Mouse (Mus musculus) adrenal gland, adult (tissue): ENCODE data around the gene Tbcel.

ENCODE experiments used
- DNase-seq, 2 experiments: peaks; one replicate each; pipeline ENCODE4 v3.0.0; 2022 to 2023; ENCODE audit warnings: low spot score in 1 of 2; ENCODE audit not compliant: inconsistent age in 2 of 2

The Tbcel gene

GRCm38 (mm10) chr9:42486913-42487312 lies 20.7 kb downstream of the Tbcel start:
- DNase-seq = peak in 1 of 2 experiments; percentile 45

- peak; percentile 15 to 72 for DNase-seq
Observed at GRCm38 (mm10) chr9:42484667-42485066, 22.9 kb downstream of the Tbcel start.

DNA sequence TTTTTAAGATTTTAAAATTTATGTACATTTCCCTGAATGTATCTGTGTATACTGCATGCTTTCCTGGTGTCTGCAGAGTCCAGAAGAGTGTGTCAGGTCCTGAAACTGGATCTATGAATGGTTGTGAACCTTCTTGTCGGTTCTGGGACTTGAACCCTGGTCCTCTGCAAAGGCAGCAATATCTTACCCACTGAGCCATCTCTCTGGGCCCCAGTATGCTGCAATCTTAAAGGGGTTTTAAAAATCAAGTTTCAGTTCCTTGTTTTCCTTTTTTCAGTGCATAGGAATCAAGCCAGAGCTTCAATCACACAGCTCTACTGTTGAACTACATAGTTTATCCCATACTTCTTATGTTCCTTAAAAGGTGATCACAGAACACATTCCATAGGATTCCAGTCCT lies 24.7 kb downstream of the Tbcel start:
- no peak for DNase-seq

DNA sequence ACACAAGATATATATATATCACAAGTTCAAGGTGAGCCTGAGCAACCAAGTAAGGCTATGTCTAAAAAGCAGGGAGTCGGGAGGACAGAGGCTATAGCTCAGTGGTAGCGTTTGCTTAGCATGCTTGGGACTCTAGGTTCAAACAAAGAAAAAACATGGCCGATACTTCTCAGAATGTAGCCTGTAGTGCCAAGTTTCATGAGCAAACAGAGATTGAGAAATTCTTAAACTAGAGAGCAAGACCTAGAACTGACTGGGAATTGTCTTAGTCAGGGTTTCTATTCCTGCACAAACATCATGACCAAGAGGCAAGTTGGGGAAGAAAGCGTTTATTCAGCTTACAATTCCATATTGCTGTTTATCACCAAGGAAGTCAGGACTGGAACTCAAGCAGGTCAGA lies 31.4 kb downstream of the Tbcel start:
- no peak for DNase-seq

GRCm38 (mm10) chr9:42474244-42474643 lies 33.4 kb downstream of the Tbcel start:
- DNase-seq = no peak

GRCm38 (mm10) chr9:42471921-42472747 lies 35.5 kb downstream of the Tbcel start:
- DNase-seq = peak; percentile 95 to 97

DNA sequence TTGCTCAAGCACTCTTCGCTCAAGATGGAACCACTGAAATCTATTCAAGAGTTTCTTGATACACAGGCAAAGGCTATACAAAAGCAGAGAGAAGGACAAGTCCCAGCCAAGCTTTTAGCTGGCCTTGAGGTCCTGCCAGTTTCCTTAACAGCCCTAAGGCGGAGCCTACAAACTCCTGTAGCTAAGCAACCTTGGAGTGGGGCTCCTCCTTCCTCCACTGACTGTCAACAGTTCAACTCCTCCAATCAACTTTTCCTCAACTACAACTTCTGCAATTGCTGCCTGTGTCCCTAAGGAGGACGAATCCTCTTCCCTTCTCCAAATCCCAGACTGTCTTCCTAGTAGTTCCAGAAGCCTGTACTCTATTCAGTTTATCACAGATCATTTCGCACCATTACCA lies 36.4 kb downstream of the Tbcel start:
- peak; percentile 80 to 91 for DNase-seq

GRCm38 (mm10) chr9:42469323-42469722 lies 38.3 kb downstream of the Tbcel start:
- no peak for DNase-seq

DNA sequence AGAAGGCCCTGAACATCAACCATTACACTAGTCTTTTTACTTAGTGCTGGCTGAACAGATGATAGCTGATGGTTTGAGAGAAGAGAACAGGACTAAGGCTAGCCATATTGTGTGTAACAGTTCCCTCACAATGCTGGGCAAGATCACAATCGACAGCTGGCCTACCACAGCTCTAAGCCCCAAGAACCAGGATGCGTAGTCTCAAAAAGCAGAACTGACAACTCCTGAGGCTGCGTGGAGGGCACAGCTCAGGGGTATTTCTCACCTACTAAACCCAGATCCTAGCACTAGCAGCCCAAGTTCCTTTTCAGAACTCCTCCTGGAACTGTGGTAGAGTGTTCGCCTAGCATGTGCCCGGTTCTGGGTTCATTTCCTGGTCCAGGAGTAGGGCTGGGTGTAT lies 39.2 kb downstream of the Tbcel start:
- peak in 1 of 2 experiments; percentile 15 for DNase-seq

DNA sequence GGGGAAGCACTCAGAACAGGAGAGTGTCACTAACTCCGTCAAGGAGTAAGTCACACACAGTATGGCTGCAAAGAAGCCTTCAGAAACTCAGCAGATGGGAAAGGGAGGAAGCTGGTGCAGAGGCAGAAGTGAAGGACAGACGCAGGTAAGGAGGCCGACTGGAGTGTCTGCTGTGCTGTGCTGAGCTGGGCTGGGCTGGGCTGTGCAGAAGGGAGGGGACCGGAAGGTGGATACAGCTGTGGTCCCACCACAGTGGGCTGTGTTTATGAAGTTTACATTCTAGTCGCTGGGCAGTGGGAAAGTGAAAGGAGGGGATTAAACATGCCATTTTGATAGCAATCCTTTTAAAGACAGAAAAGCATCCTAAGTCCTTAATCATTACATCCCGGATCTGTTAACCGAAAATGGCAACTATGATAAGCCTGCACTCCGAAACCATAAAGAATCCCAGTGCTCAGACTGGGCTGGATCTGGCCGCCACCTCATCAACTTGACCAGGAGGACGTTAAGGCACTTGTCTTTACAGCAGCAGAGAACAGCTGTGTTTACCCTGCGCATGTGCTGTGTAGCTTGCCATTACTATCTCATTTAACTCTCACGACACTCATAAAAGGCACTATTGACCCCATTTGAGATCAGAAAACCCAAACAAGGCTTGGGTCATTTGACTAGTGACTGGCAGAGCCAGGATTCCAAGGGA lies 40.3 kb downstream of the Tbcel start:
- peak in 1 of 2 experiments; percentile 27 for DNase-seq

DNA sequence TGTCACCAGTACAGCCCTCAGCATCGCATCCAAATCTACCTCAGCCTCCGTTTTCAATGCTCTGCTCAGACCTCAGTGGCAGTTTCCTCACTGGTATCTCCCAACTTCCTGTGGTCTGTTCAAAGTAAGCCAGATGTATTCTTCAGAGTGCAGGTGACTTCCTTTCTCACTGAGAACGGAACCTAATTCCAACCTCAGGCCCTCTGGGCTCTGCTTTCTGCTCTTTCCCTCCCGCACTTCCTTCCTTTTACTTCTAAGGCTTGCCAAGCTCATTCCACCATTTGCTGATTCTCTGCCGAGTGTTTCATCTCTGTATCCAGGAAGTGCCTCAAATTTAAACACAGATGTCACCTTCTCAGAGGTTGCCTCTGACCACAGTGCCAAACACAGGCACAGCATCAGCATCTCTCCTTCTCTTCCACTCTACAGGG lies 41.9 kb downstream of the Tbcel start:
- peak in 1 of 2 experiments; percentile 32 for DNase-seq

DNA sequence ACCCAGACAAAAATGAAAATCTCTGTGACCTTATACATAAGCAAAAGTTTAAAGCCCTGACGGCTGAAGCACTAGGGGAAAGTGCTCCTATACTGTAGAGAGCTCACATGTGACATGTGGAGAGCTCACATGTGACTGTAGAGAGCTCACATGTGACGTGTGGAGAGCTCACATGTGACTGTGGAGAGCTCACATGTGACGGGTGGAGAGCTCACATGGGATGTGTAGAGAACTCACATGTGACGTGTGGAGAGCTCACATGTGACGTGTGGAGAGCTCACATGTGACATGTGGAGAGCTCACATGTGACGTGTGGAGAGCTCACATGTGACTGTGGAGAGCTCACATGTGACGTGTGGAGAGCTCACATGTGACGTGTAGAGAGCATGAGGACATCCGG lies 43.4 kb downstream of the Tbcel start:
- DNase-seq = peak in 1 of 2 experiments; percentile 35

DNA sequence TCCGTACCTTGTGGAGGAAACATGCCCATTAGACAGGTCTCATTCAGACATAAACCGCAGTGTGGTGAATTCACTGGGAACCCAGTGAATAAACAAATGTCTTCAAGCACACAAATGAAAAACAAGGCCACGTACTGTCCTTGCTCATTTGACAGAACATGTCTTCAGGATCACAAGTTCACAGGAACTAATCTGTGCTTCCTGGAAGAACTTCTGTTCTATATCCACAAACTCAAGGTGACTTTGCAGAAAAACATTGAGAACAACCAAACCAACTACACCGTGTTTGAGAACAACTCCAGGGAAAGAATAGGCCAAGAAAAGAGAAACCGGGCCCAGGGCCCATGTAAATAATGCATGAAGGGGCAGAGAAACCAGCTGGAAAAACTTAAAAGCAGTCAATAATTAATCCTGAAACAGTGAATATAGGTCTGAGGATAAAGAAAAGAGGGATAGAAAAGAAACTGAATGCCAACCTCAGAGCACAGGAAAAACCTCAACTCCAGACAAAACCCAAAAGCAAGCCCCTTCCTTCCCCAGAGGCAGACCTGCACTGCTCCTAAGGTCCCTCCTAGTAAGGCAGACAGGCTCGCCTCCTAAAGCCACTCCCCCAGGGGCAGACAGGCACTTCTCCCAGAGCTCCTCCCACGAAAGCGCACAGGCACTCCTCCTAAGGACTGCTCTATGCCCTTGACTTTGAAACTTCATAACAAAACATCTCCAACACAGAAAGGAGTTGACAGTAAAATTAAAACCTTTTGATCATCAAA lies 44.2 kb downstream of the Tbcel start:
- peak; percentile 82 to 91 for DNase-seq

DNA sequence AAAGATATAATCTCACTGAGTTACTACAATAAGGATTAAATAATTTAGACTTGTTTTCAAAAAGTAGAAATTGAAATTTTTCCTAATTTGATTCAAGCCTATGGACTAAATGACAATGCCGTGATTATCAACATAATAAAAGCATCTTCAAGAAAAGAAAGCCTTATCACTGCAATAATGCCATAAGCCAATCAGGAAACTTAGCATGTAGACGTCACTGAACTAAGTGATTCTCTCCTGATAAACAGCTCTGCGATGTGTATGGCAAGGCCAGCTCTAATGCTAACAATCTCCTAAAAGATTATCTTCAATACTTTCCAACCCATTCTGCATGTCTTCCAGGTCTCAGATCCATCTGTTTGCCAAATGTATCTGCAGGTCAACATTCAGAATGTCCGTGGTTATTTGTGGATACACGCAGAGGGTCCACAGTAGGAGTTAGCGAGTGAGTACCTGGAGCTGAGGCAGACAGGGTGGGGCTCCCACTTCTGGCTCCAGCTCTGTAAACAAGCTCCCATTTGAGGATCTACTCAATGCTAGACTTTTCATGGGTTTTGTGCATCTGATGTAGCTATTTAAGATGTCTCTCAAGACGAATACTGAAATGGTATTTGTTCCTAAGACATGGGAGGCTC lies 44.9 kb downstream of the Tbcel start:
- DNase-seq = peak in 1 of 2 experiments; percentile 38

- peak; percentile 58 to 85 for DNase-seq
Observed at GRCm38 (mm10) chr9:42461390-42462108, 46.1 kb downstream of the Tbcel start.

DNA sequence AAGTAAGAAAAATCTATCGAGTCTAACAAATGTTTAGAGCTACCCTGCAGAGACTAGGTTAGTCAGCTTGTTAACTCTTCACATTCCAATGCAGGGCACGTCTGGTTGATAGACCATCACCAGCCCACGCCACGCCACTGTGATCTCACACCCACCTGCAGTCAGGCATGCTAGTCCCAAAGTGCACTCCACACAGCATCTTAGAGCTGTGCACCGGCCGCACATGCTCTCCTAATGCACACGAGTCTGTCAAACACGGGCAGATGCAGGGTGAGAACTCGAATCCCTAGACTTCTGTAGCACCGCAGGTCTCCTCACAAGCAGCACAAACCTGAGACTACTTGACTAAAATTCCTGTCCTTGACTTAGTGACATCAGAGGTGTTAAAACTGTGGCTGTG lies 47.3 kb downstream of the Tbcel start:
- DNase-seq = no peak

GRCm38 (mm10) chr9:42459736-42460135 lies 47.9 kb downstream of the Tbcel start:
- peak in 1 of 2 experiments; percentile 52 for DNase-seq

DNA sequence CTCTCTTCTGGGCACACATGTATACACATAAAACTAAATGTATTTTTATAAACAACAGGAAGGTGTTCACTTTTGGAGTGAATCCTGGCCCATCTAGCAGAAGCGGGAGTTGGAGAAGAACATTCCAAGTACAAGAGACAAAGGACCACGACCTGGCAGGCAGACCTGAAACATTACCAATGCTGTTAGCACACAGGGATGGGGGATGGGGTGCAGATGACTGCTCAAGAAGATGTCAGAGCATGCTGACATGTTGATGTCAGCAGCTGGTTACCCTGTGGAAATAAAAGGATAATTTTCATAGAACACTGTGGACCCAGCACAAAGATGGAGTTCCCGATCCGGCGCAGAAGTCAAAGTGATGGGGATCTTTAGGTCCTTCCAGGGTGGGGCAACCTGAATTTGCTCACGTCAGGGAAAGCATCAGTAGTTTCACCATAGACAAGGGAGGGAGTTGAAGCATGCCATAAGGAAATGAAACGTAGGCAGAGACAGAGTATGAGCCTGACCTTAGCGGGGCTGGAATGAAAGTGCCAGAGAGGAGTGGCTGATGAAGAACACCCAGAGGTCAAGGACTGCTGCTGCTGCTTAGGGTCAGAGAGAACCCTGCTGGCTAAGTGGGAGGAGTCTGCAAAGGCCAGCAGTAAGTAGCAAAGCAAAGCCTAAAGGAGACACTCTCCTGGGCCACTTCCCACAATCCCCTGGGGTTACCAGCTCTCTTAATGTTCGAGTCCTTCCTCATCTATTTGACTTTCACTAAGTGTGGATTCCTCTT lies 48.7 kb downstream of the Tbcel start:
- peak; percentile 53 to 74 for DNase-seq

DNA sequence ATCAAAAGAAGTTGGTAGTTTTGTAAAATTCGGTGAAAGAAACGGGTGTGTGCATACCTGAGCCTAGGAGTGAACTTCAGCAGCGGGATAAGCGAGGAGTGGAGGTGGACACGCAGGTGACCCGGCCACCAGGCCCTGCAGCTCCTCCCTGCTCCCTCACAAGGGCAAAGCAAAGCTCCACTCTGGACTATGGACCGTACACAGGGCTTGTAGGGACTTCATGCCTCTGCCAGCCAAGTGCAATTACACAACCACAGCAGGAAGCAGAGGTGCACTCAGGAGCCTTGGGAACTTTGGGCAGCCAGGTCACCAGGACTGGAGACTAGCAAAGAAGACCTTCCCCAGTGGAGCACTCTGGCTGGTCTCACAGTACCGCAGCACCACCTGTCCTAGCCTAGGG lies 50.1 kb downstream of the Tbcel start:
- peak in 1 of 2 experiments; percentile 45 for DNase-seq

GRCm38 (mm10) chr9:42454364-42454763 lies 53.2 kb downstream of the Tbcel start:
- no peak for DNase-seq
